Mouse (Mus musculus): ENCODE measurements around the gene Paip2b. TPM values are rescaled to one million over a fixed set of nuclear protein-coding genes. Genes with fewer than 3 reads are reported as not detected.
"Not testable (repeated sequence)": the region's sequence is repeated elsewhere in the genome, so short reads cannot be mapped to it uniquely, and the experiment has no call there.

The Paip2b gene
- polyA plus RNA-seq, 1 experiment from 2014 or later = 12.5 TPM

DNA sequence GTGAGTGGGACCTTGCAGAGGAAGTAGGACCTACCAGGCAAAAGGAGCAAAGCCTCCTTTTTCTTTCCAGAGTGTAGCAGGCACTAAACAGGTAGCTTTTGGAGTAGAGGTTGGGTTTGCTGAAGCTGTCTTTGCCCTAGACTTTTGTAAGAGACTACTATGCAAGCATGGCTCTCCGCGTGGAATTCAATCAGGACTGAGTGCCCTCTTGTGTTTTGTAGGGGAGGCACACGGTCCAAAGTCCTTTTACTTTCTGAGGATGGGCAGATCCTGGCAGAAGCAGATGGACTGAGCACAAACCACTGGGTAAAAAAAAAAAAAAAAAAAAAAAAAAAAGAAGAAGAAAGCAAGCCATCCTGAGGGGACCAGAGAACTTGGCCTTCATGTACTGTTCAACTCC lies 34.9 kb downstream of the Paip2b start:
- Histone ChIP-seq H3K9me3 (no peaks in the 10 kb centered on the region), H3K4me3 (no peak overlapping the region), H3K27ac (replicated peaks) (no peak overlapping the region), H3K4me2 (no peak overlapping the region), H3K9ac (no peak overlapping the region), H3K4me1 (peaks cover 10% of the 10 kb centered on the region), H3K27me3 (replicated peaks) (no peaks in the 10 kb centered on the region), H3K36me3 (peaks cover 43% of the 10 kb centered on the region)
- no peak for ATAC-seq (ENCODE audit: extremely low read depth, insufficient number of reproducible peaks, low FRiP score, low TSS enrichment)
- WGBS = 57% methylated on average over 3 of the region's 3 CpGs

DNA sequence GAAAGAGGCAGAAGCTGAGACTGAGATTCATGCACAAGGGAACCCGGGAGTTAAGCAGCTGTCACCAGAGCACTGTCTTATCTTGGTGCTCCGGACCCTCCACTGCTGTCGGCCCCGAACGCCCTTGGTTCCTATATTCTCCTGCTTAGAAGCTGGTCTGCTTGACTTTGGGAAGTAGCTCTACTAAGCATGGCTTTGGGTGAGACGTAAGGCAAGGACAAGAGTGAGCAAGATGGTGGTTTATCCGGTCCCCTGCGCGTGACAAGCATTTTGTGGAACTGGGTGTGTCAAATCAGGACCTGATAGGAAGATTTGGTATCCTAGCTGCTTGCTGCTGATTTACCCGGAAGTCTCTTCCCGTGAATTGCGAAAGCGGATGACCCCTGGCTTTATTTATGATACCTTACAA lies 36.0 kb downstream of the Paip2b start:
- H3K4me1 ChIP-seq = peaks cover 19% of the 10 kb centered on the region
- WGBS = 6% methylated on average over 13 of the region's 13 CpGs
- ATAC-seq (ENCODE audit: extremely low read depth, insufficient number of reproducible peaks, low FRiP score, low TSS enrichment) = peak; percentile 7; the same call in 1 of the 2 replicates

DNA sequence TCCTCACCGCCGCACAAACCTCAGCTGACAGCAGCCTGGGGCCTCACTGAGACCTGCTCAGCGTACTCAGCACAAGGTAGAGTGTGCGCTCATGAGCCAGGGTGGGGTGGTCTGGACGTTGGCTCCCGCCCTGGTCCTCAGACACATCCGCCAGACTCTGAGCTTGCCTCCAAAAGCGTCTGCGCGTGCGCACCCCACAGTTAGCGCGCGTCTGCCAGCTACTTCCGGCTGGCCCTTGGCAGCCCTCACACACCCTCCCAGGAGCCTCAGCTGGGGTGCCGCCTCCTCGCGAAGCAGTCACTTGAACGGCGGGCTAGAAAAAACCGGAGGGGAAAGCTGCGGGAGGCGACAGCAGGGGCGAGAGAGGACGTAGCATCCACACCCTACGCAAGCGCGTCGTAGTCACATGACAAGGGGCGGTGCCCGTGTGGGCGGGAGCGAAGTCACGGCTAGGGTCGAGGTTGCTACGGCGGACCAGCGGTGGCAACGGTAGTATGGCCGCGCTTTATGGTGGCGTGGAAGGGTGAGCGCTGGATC lies 36.7 kb downstream of the Paip2b start, which contains the start of gene Nagk:
Nagk (plus strand) TSS at position 223 of the 537 bp plus-strand sequence.
- Histone ChIP-seq H3K27me3 (replicated peaks) (no peaks in the 10 kb centered on the region), H3K4me3 (peak within 1 kb of the TSS; percentile 85), H3K36me3 (peaks cover 24% of the 10 kb centered on the region), H3K4me1 (peaks cover 19% of the 10 kb centered on the region), H3K27ac (replicated peaks) (peak within 1 kb of the TSS; percentile 97), H3K4me2 (peak within 1 kb of the TSS; percentile 94), H3K9me3 (no peaks in the 10 kb centered on the region), H3K9ac (peak within 1 kb of the TSS; percentile 93)
- ATAC-seq (ENCODE audit: extremely low read depth, insufficient number of reproducible peaks, low FRiP score, low TSS enrichment) = peak; percentile 96
- under 1% methylated on average over 43 of the region's 43 CpGs for WGBS

More for the DNA sequence above, 36.0 kb downstream of the Paip2b start:
- Histone ChIP-seq H3K36me3 (peaks cover 31% of the 10 kb centered on the region), H3K9me3 (no peaks in the 10 kb centered on the region), H3K27ac (replicated peaks) (peak overlapping the region; percentile 97), H3K4me3 (peak overlapping the region; percentile 85), H3K27me3 (replicated peaks) (no peaks in the 10 kb centered on the region), H3K4me2 (peak overlapping the region; percentile 94), H3K9ac (peak overlapping the region; percentile 93)

DNA sequence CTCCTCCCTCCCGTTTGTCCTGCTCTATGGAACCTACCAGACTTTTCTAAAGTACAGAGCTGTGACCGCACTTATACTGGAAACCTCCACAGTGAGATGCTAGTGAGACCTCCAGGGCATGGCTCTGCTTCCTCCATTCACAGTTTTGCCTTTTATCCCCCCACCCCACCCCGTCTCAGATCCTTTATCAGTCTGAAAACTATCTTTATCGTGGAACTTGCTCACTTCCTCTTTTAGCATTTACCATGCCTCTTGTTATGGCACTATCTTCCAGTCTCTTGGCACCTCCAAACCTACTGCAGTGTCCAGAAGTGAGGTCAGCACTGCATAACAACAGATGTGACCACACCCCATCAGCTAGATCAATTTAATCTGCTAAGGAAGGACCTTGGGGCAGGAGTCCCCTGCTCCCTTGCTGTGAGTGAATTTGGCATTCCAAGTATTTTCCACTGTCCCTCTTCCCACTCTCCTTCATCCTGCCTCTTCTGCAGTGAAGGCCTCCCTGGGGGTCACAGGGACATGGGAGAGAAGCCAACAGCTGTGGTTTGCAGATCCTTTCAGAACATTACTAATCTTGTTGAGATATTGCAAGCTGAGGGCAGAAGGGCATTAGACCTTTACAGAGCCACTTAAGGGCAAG lies 40.2 kb downstream of the Paip2b start:
- Histone ChIP-seq H3K36me3 (no peaks in the 10 kb centered on the region), H3K4me3 (no peak overlapping the region), H3K4me1 (peaks cover 19% of the 10 kb centered on the region), H3K9ac (0 out of 2 replicates have a peak overlapping the region, but pooled peaks have one; percentile 5), H3K27me3 (replicated peaks) (no peaks in the 10 kb centered on the region), H3K27ac (replicated peaks) (no peak overlapping the region; the same call in 1 of the 2 replicates), H3K4me2 (no peak overlapping the region), H3K9me3 (no peaks in the 10 kb centered on the region)
- no peak for ATAC-seq (ENCODE audit: extremely low read depth, insufficient number of reproducible peaks, low FRiP score, low TSS enrichment)
- 41% methylated on average over 4 of the region's 4 CpGs for WGBS

GRCm38 (mm10) chr6:83790533-83790932 lies 41.0 kb downstream of the Paip2b start:
- not testable (repeated sequence) for H3K9ac ChIP-seq; ATAC-seq (ENCODE audit: extremely low read depth, insufficient number of reproducible peaks, low FRiP score, low TSS enrichment)
- WGBS = 83% methylated on average over 5 of the region's 5 CpGs

GRCm38 (mm10) chr6:83788554-83788953 lies 43.0 kb downstream of the Paip2b start:
- no peak overlapping the region for H3K27ac ChIP-seq (replicated peaks)
- H3K36me3 ChIP-seq = no peaks in the 10 kb centered on the region
- H3K4me1 ChIP-seq = peaks cover 10% of the 10 kb centered on the region; the same call in 1 of the 2 replicates
- H3K9me3 ChIP-seq = no peaks in the 10 kb centered on the region
- H3K27me3 ChIP-seq (replicated peaks) = peaks cover 7% of the 10 kb centered on the region; the same call in 1 of the 2 replicates
- H3K4me2 ChIP-seq = no peak overlapping the region
- H3K9ac ChIP-seq = no peak overlapping the region
- no peak for ATAC-seq (ENCODE audit: extremely low read depth, insufficient number of reproducible peaks, low FRiP score, low TSS enrichment)
- no peak overlapping the region for H3K4me3 ChIP-seq
- 54% methylated on average over 7 of the region's 7 CpGs for WGBS

More at GRCm38 (mm10) chr6:83790533-83790932, 41.0 kb downstream of the Paip2b start:
- H3K4me2 ChIP-seq; H3K27ac ChIP-seq (replicated peaks); H3K27me3 ChIP-seq (replicated peaks); H3K36me3 ChIP-seq; H3K4me3 ChIP-seq; H3K9me3 ChIP-seq: not testable (repeated sequence)
- peaks cover 17% of the 10 kb centered on the region for H3K4me1 ChIP-seq

DNA sequence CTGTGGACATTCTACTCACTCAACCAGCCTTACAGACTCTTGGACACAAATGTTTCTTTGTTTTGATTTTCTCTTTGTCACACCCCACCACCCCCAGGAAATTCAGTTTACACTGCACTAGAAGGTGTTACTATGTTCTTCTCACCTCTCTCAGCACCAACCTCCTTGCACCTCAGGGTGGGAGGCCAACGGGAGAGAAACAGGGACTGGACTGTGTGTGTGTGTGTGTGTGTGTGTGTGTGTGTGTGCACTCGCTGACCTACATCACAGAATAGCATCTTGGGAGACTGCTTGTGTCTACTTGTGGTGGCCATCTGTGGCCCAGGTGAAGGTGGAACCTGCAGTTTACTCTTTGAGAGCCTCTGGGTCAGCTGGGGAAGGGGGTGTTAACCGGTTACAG lies 45.1 kb downstream of the Paip2b start:
- no peak overlapping the region for H3K27ac ChIP-seq (replicated peaks)
- peaks cover 6% of the 10 kb centered on the region; the same call in 1 of the 2 replicates for H3K4me1 ChIP-seq
- H3K27me3 ChIP-seq (replicated peaks) = peaks cover 7% of the 10 kb centered on the region; the same call in 1 of the 2 replicates
- no peak overlapping the region for H3K4me2 ChIP-seq
- WGBS = 62% methylated on average over 3 of the region's 3 CpGs
- ATAC-seq (ENCODE audit: extremely low read depth, insufficient number of reproducible peaks, low FRiP score, low TSS enrichment) = no peak
- no peak overlapping the region for H3K9ac ChIP-seq
- no peaks in the 10 kb centered on the region for H3K9me3 ChIP-seq
- H3K36me3 ChIP-seq = no peaks in the 10 kb centered on the region
- no peak overlapping the region for H3K4me3 ChIP-seq

- Histone ChIP-seq H3K36me3 (no peaks in the 10 kb centered on the region), H3K4me1 (peaks cover 13% of the 10 kb centered on the region), H3K27ac (replicated peaks) (no peak overlapping the region), H3K4me2 (no peak overlapping the region), H3K4me3 (no peak overlapping the region), H3K27me3 (replicated peaks) (0 out of 2 replicates have a peak, but pooled peaks cover 8% of the 10 kb centered on the region), H3K9me3 (no peaks in the 10 kb centered on the region), H3K9ac (no peak overlapping the region)
- WGBS = 5% methylated on average over 5 of the region's 5 CpGs
- ATAC-seq (ENCODE audit: extremely low read depth, insufficient number of reproducible peaks, low FRiP score, low TSS enrichment) = no peak
These were observed 52.5 kb downstream of the Paip2b start for GRCm38 (mm10) chr6:83779026-83779425.

GRCm38 (mm10) chr6:83778306-83778705 lies 53.2 kb downstream of the Paip2b start:
- 74% methylated on average over 7 of the region's 7 CpGs for WGBS
- H3K36me3 ChIP-seq = peaks cover 4% of the 10 kb centered on the region
- H3K9ac ChIP-seq = no peak overlapping the region
- no peak overlapping the region for H3K4me3 ChIP-seq
- no peaks in the 10 kb centered on the region for H3K9me3 ChIP-seq
- H3K27ac ChIP-seq (replicated peaks) = no peak overlapping the region
- H3K27me3 ChIP-seq (replicated peaks) = 0 out of 2 replicates have a peak, but pooled peaks cover 8% of the 10 kb centered on the region
- no peak overlapping the region for H3K4me2 ChIP-seq
- ATAC-seq (ENCODE audit: extremely low read depth, insufficient number of reproducible peaks, low FRiP score, low TSS enrichment) = no peak
- peaks cover 17% of the 10 kb centered on the region for H3K4me1 ChIP-seq

DNA sequence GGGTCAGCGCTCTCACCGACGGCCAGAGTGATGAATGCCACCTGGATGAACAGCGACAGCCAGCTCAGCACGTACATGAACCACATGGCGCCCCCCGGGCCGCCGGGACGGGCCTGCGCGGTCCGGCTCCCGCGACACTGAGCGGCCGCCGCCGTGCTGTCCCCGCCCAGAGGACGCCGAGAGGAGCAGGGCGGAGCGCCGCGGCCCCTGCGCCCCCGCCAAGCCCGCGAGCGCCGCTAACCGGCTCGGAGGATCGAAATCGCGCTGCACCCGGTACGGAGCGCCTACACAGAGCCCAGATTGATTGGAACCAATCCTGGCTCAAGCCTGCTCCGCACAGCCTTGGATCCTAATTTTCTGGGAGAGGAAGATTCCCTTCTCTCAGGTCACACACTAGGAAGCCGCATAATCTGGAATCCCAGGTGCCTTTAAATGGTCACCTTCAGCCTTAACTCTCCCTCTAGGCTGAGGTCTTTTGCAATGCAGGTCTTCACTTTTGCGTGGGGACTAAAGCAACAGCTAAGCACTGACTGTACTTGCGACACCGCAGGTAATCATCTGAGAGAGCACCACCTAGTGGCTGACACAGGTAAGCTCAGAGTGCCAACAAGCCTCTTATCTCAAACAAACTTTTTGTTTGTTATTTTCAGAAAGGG lies 55.8 kb downstream of the Paip2b start, which contains the start of gene Tex261:
Tex261 (minus strand) TSS at position 176 of the 656 bp plus-strand sequence.
- H3K4me3 ChIP-seq = peak within 1 kb of the TSS; percentile 94
- peak within 1 kb of the TSS; percentile 97 for H3K9ac ChIP-seq
- H3K4me2 ChIP-seq = peak within 1 kb of the TSS; percentile 93
- H3K9me3 ChIP-seq = no peaks in the 10 kb centered on the region
- under 1% methylated on average over 41 of the region's 45 CpGs for WGBS
- H3K36me3 ChIP-seq = peaks cover 30% of the 10 kb centered on the region
- ATAC-seq (ENCODE audit: extremely low read depth, insufficient number of reproducible peaks, low FRiP score, low TSS enrichment) = peak; percentile 86
- peaks cover 17% of the 10 kb centered on the region for H3K4me1 ChIP-seq
- H3K27me3 ChIP-seq (replicated peaks) = 0 out of 2 replicates have a peak, but pooled peaks cover 6% of the 10 kb centered on the region
- peak within 1 kb of the TSS; percentile 90 for H3K27ac ChIP-seq (replicated peaks)

All from heart, embryonic 13.5 days (tissue).